Mouse (Mus musculus): ENCODE measurements at regions not wholly inside any gene's neighbourhood (a gene's known extent, or its start where the extent isn't known, plus 50 kb on each side); places are given as distances from the start of the nearest gene placed in this dataset.

GRCm38 (mm10) chr2:51439047-51439446 lies 188.3 kb upstream of the Tas2r134 start:
- Histone ChIP-seq H3K27ac (ENCODE audit: low read depth) (no peak overlapping the region), H3K9ac (ENCODE audit: low read length) (no peak overlapping the region), H3K4me2 (ENCODE audit: low read length) (no peak overlapping the region), H3K27me3 (replicated peaks; ENCODE audit: control insufficient read depth, insufficient read depth, low read length) (no peaks in the 10 kb centered on the region), H3K36me3 (ENCODE audit: control insufficient read depth, insufficient read depth, low read length) (no peaks in the 10 kb centered on the region), H3K4me3 (ENCODE audit: low read depth, low read length) (no peak overlapping the region), H3K4me1 (replicated peaks; ENCODE audit: control insufficient read depth, insufficient read depth, low read length) (no peaks in the 10 kb centered on the region), H3K9me3 (ENCODE audit: control insufficient read depth, low read length) (peaks cover 7% of the 10 kb centered on the region)
- DNase-seq (ENCODE audit: low spot score) (no peak), ATAC-seq (replicated peaks; ENCODE audit: low FRiP score, low TSS enrichment, low read depth) (no peak)
- 73% methylated on average over 1 of the region's 1 CpGs for WGBS

- H3K4me3 ChIP-seq (ENCODE audit: low read depth, low read length) = no peak overlapping the region
- no peaks in the 10 kb centered on the region for H3K4me1 ChIP-seq (replicated peaks; ENCODE audit: control insufficient read depth, insufficient read depth, low read length)
- no peaks in the 10 kb centered on the region for H3K36me3 ChIP-seq (ENCODE audit: control insufficient read depth, insufficient read depth, low read length)
- peaks cover 7% of the 10 kb centered on the region for H3K9me3 ChIP-seq (ENCODE audit: control insufficient read depth, low read length)
- DNase-seq (ENCODE audit: low spot score) (no peak), ATAC-seq (replicated peaks; ENCODE audit: low FRiP score, low TSS enrichment, low read depth) (no peak)
- no peaks in the 10 kb centered on the region for H3K27me3 ChIP-seq (replicated peaks; ENCODE audit: control insufficient read depth, insufficient read depth, low read length)
- no peak overlapping the region for H3K4me2 ChIP-seq (ENCODE audit: low read length)
- no peak overlapping the region for H3K9ac ChIP-seq (ENCODE audit: low read length)
- WGBS = 54% methylated on average over 3 of the region's 3 CpGs
- no peak overlapping the region for H3K27ac ChIP-seq (ENCODE audit: low read depth)
Observed at GRCm38 (mm10) chr2:51436590-51436989, 190.7 kb upstream of the Tas2r134 start.

GRCm38 (mm10) chr2:51431564-51431963 lies 195.7 kb upstream of the Tas2r134 start:
- WGBS = 81% methylated on average over 3 of the region's 3 CpGs
- no peaks in the 10 kb centered on the region for H3K27me3 ChIP-seq (replicated peaks; ENCODE audit: control insufficient read depth, insufficient read depth, low read length)
- H3K36me3 ChIP-seq (ENCODE audit: control insufficient read depth, insufficient read depth, low read length) = no peaks in the 10 kb centered on the region
- no peak overlapping the region for H3K27ac ChIP-seq (ENCODE audit: low read depth)
- DNase-seq (ENCODE audit: low spot score) (no peak), ATAC-seq (replicated peaks; ENCODE audit: low FRiP score, low TSS enrichment, low read depth) (no peak)
- H3K4me3 ChIP-seq (ENCODE audit: low read depth, low read length) = no peak overlapping the region
- H3K9ac ChIP-seq (ENCODE audit: low read length) = no peak overlapping the region
- H3K4me1 ChIP-seq (replicated peaks; ENCODE audit: control insufficient read depth, insufficient read depth, low read length) = no peaks in the 10 kb centered on the region
- peaks cover 6% of the 10 kb centered on the region for H3K9me3 ChIP-seq (ENCODE audit: control insufficient read depth, low read length)
- H3K4me2 ChIP-seq (ENCODE audit: low read length) = no peak overlapping the region

GRCm38 (mm10) chr2:51429716-51430115 lies 197.6 kb upstream of the Tas2r134 start:
- Histone ChIP-seq H3K36me3 (ENCODE audit: control insufficient read depth, insufficient read depth, low read length) (no peaks in the 10 kb centered on the region), H3K9me3 (ENCODE audit: control insufficient read depth, low read length) (no peaks in the 10 kb centered on the region), H3K4me2 (ENCODE audit: low read length) (no peak overlapping the region), H3K27ac (ENCODE audit: low read depth) (no peak overlapping the region), H3K4me3 (ENCODE audit: low read depth, low read length) (no peak overlapping the region), H3K27me3 (replicated peaks; ENCODE audit: control insufficient read depth, insufficient read depth, low read length) (no peaks in the 10 kb centered on the region), H3K4me1 (replicated peaks; ENCODE audit: control insufficient read depth, insufficient read depth, low read length) (no peaks in the 10 kb centered on the region), H3K9ac (ENCODE audit: low read length) (no peak overlapping the region)
- no peak for ATAC-seq (replicated peaks; ENCODE audit: low FRiP score, low TSS enrichment, low read depth)
- no peak for DNase-seq (ENCODE audit: low spot score)
- 66% methylated on average over 5 of the region's 5 CpGs for WGBS

- DNase-seq (ENCODE audit: low spot score) (no peak), ATAC-seq (replicated peaks; ENCODE audit: low FRiP score, low TSS enrichment, low read depth) (no peak; the same call in 1 of the 2 replicates)
- Histone ChIP-seq H3K36me3 (ENCODE audit: control insufficient read depth, insufficient read depth, low read length) (no peaks in the 10 kb centered on the region), H3K27ac (ENCODE audit: low read depth) (no peak overlapping the region; the same call in 1 of the 2 replicates), H3K9me3 (ENCODE audit: control insufficient read depth, low read length) (no peaks in the 10 kb centered on the region), H3K4me3 (ENCODE audit: low read depth, low read length) (no peak overlapping the region), H3K27me3 (replicated peaks; ENCODE audit: control insufficient read depth, insufficient read depth, low read length) (no peaks in the 10 kb centered on the region), H3K9ac (ENCODE audit: low read length) (no peak overlapping the region), H3K4me1 (replicated peaks; ENCODE audit: control insufficient read depth, insufficient read depth, low read length) (peaks cover 14% of the 10 kb centered on the region), H3K4me2 (ENCODE audit: low read length) (no peak overlapping the region)
- 31% methylated on average over 6 of the region's 6 CpGs for WGBS
Observed at GRCm38 (mm10) chr2:51422442-51422841, 204.9 kb upstream of the Tas2r134 start.

- WGBS = 61% methylated on average over 10 of the region's 10 CpGs
- no peak overlapping the region for H3K4me3 ChIP-seq (ENCODE audit: low read depth, low read length)
- H3K4me1 ChIP-seq (replicated peaks; ENCODE audit: control insufficient read depth, insufficient read depth, low read length) = peaks cover 14% of the 10 kb centered on the region
- no peaks in the 10 kb centered on the region for H3K36me3 ChIP-seq (ENCODE audit: control insufficient read depth, insufficient read depth, low read length)
- H3K27ac ChIP-seq (ENCODE audit: low read depth) = no peak overlapping the region
- H3K9ac ChIP-seq (ENCODE audit: low read length) = no peak overlapping the region
- no peaks in the 10 kb centered on the region for H3K27me3 ChIP-seq (replicated peaks; ENCODE audit: control insufficient read depth, insufficient read depth, low read length)
- no peak overlapping the region for H3K4me2 ChIP-seq (ENCODE audit: low read length)
- H3K9me3 ChIP-seq (ENCODE audit: control insufficient read depth, low read length) = no peaks in the 10 kb centered on the region
- DNase-seq (ENCODE audit: low spot score) = no peak
- ATAC-seq (replicated peaks; ENCODE audit: low FRiP score, low TSS enrichment, low read depth) = no peak
Observed at GRCm38 (mm10) chr2:51417908-51418690, 209.2 kb upstream of the Tas2r134 start.

- no peaks in the 10 kb centered on the region for H3K4me1 ChIP-seq (replicated peaks; ENCODE audit: control insufficient read depth, insufficient read depth, low read length)
- H3K9ac ChIP-seq (ENCODE audit: low read length) = no peak overlapping the region
- no peaks in the 10 kb centered on the region for H3K9me3 ChIP-seq (ENCODE audit: control insufficient read depth, low read length)
- H3K27ac ChIP-seq (ENCODE audit: low read depth) = no peak overlapping the region
- H3K36me3 ChIP-seq (ENCODE audit: control insufficient read depth, insufficient read depth, low read length) = no peaks in the 10 kb centered on the region
- 92% methylated on average over 9 of the region's 9 CpGs for WGBS
- no peaks in the 10 kb centered on the region for H3K27me3 ChIP-seq (replicated peaks; ENCODE audit: control insufficient read depth, insufficient read depth, low read length)
- no peak overlapping the region for H3K4me3 ChIP-seq (ENCODE audit: low read depth, low read length)
- DNase-seq (ENCODE audit: low spot score) = no peak
- H3K4me2 ChIP-seq (ENCODE audit: low read length) = no peak overlapping the region
- no peak for ATAC-seq (replicated peaks; ENCODE audit: low FRiP score, low TSS enrichment, low read depth)
Observed at GRCm38 (mm10) chr2:51388390-51388789, 238.9 kb upstream of the Tas2r134 start.

GRCm38 (mm10) chr2:51387136-51387535 lies 238.2 kb upstream of the Rnd3 start:
- no peaks in the 10 kb centered on the region for H3K9me3 ChIP-seq (ENCODE audit: control insufficient read depth, low read length)
- 22% methylated on average over 1 of the region's 1 CpGs for WGBS
- no peak for DNase-seq (ENCODE audit: low spot score)

GRCm38 (mm10) chr2:51376597-51376996 lies 227.7 kb upstream of the Rnd3 start:
- DNase-seq (ENCODE audit: low spot score) (no peak), ATAC-seq (replicated peaks; ENCODE audit: low FRiP score, low TSS enrichment, low read depth) (no peak)
- Histone ChIP-seq H3K27ac (ENCODE audit: low read depth) (no peak overlapping the region), H3K27me3 (replicated peaks; ENCODE audit: control insufficient read depth, insufficient read depth, low read length) (no peaks in the 10 kb centered on the region), H3K9ac (ENCODE audit: low read length) (no peak overlapping the region), H3K36me3 (ENCODE audit: control insufficient read depth, insufficient read depth, low read length) (no peaks in the 10 kb centered on the region), H3K4me1 (replicated peaks; ENCODE audit: control insufficient read depth, insufficient read depth, low read length) (no peaks in the 10 kb centered on the region), H3K4me3 (ENCODE audit: low read depth, low read length) (no peak overlapping the region), H3K4me2 (ENCODE audit: low read length) (no peak overlapping the region), H3K9me3 (ENCODE audit: control insufficient read depth, low read length) (no peaks in the 10 kb centered on the region)
- 88% methylated on average over 4 of the region's 4 CpGs for WGBS

More at GRCm38 (mm10) chr2:51387136-51387535, 238.2 kb upstream of the Rnd3 start:
- Histone ChIP-seq H3K36me3 (ENCODE audit: control insufficient read depth, insufficient read depth, low read length) (no peaks in the 10 kb centered on the region), H3K27ac (ENCODE audit: low read depth) (no peak overlapping the region), H3K9ac (ENCODE audit: low read length) (no peak overlapping the region), H3K4me2 (ENCODE audit: low read length) (no peak overlapping the region), H3K27me3 (replicated peaks; ENCODE audit: control insufficient read depth, insufficient read depth, low read length) (no peaks in the 10 kb centered on the region), H3K4me3 (ENCODE audit: low read depth, low read length) (no peak overlapping the region), H3K4me1 (replicated peaks; ENCODE audit: control insufficient read depth, insufficient read depth, low read length) (no peaks in the 10 kb centered on the region)
- no peak for ATAC-seq (replicated peaks; ENCODE audit: low FRiP score, low TSS enrichment, low read depth)

All from intestine, embryonic 14.5 days (tissue).